Mouse (Mus musculus) spleen, postnatal 14 days (tissue): ENCODE measurements around the gene Ap3d1.
A peak's percentile ranks its signal among the peaks of the same experiment; 100 is the strongest.

Source experiments
- DNase-seq, 2 experiments: peaks; one replicate each; pipeline ENCODE4 v3.0.0; 2021 to 2022; ENCODE audit warnings: low spot score in 2 of 2

The Ap3d1 gene

DNA sequence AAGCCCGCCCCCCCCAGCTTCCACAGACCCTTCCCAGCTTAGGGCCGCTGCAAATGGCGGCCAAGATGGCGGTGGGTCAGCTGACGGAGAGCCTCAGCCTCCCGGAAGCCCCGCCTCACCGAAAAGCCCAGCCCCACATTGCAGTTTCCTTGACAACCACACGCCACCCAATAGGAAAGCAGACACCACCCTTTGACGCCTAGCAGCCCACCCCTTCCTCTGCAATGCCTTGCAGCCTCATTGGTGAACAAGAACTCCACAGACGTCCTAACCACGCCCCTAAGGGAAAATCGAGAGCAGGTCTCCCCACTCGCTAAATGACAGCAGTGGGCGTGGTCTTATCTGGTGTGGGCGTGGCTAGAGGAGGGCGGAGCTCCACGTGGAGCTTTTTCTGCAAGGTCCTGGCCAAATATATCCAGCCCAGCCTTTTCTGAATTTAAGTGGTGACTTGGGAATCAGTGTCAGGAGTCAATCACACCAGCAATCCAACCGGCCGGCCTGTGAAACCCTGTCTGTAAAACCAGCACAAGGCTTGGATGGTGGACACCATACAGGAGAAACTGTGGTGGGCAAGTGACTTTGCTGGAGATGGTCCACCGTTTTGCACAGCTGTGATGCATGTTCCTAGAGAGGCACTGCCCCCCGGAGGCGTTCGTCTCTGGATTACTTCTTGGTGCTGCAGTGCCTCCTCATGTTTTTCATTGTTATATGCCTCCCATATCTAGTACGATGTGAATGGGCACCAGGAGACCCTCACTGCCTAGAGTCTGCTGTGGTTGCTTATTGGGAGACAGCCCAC, at the start of gene Ap3d1:
TSS of gene Ap3d1 (minus strand) at position 85 of the 799 bp plus-strand sequence.
- DNase-seq, result peak; percentile 94 to 97

DNA sequence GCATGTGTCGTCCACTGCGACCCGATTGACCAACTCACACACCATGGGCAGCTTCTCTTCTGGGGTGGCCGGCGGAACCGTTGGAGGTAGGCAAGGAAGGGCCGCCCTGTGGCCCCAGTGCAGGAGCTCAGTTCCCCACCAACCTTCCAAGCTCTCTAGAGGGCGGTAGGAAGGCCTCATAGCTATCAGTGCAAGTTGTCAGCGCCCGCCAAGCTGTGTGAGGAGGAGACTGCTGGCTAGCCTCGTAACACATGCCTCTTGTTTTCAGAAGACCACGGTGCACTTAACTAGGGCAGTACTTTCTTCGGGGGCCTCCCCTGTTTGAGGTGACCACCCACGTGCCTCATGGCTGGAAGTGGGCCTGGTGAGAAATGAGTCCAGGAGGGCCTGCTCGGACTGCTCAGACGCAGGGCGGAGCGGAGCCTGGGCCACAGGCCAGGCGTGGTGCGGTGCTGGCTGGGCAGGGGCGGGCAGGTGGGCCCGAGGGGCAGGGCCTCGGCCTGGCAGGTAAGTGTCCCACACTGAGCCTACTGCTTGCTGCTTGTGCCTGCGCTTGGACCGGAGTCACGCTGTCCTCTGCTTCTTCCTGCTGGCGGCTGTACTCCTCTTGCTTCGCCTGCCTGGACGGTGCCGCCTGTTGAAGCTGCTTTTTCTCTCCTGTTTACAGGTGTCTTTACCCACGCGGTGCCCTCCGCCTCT, 49.6 kb upstream of the Ap3d1 start:
- DNase-seq, result no peak

DNA sequence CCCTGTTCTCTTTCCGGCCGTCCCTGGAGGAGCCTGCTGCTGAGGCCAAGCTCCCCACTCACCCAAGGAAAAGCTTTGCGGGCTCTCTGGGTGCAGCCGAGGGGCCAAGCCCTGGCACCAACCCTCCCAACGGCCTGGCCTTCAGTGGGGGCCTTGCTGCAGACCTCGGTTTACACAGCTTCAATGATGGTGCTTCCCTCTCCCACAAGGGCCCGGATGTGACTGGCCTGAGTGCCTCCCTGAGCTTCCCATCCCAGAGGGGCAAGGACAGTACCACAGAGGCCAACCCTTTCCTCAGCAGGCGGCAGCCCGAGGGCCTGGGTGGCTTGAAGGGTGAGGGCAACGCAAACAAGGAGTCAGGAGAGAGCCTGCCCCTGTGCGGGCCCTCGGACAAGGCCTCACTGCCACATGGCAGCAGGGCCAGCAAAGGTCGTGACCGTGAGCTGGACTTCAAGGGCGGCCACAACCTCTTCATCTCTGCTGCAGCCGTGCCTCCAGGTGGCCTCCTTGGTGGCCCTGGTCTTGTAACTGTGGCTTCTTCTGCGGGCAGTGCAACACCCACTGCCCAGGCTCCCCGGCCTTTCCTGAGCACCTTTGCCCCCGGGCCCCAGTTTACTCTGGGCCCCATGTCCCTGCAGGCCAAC, 48.8 kb upstream of the Ap3d1 start:
- no peak for DNase-seq

DNA sequence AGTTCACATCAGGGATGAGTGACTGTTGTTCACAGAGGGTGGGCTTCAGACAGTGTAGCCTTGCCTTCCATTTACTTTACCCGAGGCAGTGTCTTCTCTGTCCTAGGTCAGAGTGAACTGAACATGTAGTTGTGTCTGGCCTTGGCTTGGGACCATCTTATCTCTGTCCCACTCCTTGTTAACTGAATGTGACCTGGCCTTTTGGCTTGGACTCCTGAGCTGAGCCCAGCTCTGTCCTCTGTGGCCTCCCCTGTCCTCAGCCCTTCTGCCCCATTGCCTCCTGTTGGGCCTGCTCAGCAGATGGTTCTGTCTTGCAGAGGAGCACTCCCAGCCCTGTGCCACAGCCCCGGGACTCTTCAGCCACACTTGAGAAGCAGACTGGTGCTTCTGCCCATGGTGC, 45.5 kb upstream of the Ap3d1 start:
- DNase-seq, result no peak

DNA sequence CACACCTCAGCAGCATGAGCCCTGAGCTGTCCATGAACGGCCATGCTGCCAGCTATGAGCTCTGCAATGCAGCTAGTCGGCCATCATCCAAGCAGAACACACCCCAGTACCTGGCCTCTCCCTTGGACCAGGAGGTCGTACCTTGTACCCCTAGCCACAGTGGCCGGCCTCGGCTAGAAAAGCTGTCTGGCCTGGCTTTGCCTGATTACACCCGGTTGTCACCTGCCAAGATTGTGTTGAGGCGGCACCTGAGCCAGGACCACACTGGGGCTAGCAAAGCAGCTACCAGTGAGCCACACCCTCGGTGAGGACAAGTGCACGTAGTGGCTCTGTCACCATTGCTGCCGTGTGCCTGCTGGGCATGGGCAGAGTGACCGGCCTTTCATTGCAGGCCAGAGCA, 43.9 kb upstream of the Ap3d1 start:
- no peak for DNase-seq

DNA sequence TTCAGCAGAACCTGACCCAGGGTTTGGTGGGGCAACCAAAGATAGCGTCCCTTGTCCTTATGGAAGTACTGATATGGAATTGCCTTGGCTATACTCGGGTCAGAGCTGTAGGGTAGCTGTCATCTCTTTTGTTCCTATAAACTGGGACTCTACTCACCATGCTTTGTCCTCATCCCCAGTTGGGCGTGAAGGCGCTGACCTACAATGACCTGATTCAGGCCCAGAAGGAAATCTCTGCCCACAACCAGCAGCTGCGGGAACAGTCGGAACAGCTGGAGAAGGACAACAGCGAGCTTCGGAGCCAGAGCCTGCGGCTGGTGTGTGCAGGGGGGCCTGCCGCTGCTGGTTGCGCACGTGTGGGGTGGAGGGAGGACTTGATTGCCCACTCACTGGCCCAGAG, 42.8 kb upstream of the Ap3d1 start:
- no peak for DNase-seq

DNA sequence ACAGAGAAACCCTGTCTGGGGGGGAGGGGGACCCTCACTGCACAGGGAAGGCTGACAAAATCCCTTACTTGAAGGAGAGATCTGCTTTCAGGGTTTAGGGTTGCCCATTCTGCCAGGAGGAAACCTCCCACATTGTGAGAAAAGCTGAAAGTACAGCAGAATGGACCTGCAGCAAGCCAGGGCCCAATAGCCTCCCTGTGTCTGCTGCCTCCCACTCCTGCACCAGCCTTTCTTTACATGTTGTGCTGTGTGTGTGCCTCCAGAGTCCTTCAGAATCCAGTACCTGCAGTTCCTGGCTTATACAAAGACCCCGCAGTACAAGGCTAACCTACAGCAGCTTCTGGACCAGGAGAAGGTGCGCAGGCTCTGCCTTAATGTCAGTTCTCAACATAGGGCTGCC, 42.2 kb upstream of the Ap3d1 start:
- no peak for DNase-seq

DNA sequence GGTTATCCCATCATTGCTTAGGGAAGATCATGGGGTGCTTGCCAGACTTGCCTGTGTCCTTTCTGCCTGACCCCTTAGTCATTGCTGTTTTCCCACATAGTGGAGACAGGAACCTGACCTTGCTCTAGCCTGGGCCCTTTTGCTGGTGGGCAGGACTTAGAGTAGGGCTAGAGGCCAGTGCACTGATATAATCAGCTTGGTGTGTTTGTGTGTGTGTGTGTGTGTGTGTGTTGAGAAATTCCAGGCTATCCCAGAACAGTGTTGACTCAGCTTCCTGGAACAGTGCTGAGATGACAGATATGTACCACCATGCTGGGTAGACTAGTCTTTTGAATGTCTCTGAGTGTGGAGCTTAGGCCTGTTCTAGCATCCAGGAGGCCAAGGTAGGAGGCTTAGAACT, 37.5 kb upstream of the Ap3d1 start:
- no peak for DNase-seq

DNA sequence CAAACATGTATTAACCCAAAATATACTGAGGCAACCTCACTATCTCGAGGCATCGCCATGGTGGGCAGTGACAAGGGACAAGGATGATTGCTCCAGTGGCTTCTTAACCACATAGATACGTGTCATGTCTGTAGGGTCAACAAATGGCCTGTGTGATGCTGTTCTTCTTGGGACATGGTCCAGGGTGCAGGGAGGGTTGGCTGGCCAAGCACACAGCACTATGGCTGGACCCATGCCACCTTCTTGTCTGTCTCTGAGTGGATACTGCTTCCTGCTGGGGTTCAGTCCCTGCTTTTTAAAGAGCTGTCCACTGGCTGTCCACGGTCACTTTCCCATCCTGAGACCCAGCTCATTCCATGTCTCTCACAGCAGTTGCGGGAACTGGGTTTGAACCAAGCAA, 35.1 kb upstream of the Ap3d1 start:
- DNase-seq, result no peak

DNA sequence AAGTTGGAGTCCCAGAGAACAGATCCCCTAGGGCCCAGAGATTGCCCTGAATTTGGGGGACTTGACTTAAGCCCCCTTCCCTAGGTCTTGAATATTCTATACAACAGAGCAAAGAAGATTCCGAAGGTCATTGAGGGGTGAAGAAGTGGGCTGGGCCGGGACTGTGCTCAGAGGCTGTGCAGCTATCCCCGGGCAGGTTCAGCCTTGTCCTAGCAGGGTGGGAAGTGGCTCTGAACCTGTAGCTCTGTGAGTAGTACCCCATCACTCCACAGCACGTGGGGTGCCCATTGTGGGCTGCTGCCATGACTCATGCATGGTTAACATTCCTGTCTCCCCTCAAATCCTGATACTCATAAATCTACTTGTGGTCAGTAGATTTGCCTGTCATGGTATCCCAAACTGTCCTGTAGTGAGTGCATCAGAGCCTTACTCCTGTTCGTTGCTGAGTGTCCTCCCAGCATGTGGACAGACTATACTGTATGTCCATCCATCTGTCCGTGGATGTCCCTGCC, 34.4 kb upstream of the Ap3d1 start:
- no peak for DNase-seq

DNA sequence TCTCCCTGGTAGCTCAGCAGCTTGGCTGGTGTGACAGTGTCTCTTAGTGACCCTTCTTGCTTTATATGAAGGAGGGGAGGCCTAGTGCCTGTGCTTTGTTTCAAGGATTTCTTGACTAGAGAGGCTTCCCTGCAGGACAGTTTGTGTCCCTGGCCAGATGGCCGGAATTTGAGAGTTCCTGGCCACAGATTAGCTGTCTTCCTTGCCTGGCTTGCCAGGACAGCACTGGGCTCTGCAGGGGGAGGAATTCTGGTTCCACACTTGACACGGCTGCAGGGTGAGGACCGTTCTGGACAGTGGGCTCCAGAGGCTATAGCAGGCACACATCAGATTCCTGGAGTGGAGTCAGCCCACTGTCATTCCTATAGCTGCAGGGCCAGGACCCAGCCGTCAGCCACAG, 33.7 kb upstream of the Ap3d1 start:
- DNase-seq, result no peak

DNA sequence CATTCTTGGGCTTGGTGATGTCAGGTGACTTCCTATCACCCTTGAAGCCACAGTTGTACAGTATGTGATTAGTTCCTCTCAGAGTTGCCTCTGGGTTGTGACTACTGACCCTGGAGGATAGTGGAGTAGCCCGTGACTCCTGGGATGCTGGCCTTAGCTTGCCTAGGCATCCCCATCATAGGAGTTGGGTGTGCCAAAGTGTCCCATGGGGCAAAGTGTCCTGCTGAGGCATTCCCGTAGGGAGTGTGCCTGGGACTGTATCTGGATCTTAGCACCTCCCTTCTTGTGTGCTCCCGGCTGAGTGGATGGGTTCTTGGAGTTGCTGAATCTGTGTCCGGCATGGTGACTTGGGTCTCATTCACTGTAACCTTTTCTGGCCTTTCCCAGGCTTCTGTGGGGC, 32.9 kb upstream of the Ap3d1 start:
- DNase-seq, result no peak

DNA sequence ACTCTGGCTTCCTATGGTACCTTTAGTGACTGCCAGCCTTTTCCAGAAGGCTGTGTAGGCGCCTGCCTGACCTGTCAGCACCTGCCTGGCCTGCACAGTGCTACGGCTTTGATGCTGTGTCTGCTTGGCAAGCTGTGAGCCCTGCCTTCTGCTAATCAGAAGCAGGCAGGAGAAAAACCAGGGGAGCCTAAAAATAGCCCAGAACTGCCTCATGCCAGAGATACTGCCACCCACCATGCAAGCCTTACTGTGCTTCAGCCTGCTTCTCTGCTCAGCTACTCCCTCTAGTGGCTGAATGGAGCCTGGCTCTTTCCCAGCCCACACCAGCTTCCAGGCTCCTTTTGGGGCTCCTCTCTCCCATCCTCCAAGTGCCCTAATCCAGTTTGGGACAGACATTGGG, 32.5 kb upstream of the Ap3d1 start:
- peak; percentile 37 to 68 for DNase-seq

DNA sequence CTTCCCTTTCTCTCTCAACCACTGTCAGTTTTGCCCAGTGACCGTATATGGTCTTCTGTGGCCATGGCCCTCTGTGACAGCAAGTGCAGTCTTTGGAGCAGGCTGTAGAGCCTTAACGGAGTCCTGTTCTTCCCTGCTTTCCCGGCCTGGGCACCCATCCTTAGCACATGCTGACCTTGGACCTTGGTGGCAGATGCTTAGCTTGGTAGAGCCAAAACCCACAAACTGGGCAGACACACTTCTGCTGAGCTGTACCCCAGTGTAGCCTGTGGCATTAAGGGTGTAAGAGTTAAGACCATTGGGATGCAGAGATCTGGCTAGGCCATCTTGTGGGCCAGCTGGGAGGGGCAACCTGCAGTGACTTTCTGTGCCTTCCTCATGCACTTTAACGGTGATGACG, 31.8 kb upstream of the Ap3d1 start:
- no peak for DNase-seq

DNA sequence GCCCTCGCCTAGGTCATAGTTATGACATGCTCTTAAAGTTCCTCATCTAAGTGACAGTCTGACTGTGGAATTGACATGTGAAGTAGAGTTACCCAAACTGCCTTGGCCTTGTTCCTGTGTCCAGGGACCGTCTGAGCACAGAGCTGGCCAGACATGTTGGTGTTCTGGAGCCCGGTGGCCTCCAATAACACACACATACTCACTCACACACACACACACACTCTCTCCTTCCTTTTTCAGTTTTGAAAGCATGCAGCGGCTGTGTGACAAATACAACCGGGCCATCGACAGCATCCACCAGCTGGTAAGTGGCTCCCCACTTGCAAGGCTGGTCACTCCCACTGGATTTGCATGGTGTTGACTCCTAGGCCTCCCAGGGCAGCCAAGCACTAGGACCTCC, 26.3 kb upstream of the Ap3d1 start:
- no peak for DNase-seq

DNA sequence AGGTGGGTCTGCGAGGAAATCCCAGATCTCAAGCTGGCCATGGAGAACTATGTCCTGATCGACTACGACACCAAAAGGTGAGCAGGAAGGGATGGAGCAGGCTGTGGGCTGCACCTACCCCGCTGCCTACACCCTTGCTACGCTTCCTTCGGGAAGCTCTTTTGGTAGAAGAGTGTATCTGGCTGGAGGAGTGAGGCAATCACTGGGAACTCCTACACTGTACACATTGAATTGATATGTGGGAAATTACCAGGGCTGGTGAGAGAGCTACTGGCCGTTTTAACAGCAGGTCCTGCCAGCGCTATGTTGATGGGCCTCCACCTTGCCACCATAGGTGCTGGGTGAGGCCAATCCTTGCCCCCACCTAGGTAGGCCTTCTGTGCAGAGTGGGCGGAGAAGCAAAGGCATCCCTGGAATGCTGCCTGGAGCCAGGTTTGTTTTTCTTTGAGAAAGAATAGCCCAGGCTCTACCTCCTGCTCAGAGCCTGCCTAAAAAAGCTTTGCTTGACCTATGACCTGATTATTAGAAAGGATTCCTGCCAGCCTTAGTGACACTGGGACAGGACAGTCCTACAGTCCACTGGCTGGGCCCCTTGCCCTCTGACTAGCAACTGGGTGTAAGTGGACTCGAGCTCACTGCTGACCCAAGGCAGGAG, 24.2 kb upstream of the Ap3d1 start:
- DNase-seq, result no peak

DNA sequence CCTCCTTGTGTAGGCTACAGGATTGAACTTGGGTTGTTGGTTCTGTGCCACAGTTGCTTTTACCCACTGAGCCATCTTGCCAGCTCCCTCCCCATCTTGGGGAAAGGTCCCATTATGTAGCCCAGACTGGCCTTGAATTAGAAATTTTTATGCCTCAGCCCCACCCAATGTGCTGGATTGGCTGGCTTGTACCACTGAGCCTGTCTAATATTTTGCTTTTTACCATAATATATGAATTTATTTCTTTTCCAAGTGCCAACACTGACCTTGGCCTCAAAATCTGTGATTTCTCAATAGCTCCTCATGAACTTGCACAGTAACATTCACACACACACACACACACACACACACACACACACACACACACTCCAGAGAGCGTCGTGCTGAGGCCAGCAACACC, 23.7 kb upstream of the Ap3d1 start:
- no peak for DNase-seq

DNA sequence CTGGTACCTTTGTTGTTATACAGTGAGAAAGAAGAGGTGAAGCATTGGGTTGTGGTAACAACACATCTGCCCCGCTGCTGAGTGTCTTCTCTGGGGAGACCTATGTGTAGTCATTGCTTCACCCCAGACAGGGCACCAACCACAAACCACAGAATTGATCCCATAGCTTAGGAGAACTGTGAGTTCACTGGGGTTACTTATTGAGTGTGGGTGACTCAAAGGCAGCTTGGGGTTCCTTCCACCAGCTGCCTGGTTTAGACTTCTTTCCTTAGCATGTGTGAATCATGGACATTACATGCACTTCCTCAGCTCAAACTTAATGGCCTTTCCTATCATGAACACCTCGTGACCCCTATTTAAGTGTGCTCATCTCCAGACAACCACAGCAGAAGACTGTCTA, 21.4 kb upstream of the Ap3d1 start:
- no peak for DNase-seq

DNA sequence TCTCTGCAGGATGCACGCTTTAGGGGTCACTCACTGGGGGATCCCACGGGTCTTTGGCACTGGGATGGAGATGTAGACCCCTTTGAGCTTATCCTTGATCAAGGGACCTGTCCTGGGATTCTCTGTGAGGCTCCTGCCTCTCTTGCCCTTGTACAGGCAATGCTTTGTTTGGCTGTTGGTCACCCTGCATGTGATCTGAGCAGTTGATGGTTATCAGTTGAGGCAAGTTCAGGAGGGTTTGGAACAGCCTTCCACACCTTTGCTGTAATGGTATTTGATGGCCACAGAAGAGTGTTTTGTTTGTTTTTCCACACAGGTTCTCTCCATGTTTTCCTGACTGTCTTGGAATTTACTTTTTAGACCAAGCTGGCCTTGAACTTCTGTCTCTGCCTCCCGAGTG, 19.8 kb upstream of the Ap3d1 start:
- no peak for DNase-seq

DNA sequence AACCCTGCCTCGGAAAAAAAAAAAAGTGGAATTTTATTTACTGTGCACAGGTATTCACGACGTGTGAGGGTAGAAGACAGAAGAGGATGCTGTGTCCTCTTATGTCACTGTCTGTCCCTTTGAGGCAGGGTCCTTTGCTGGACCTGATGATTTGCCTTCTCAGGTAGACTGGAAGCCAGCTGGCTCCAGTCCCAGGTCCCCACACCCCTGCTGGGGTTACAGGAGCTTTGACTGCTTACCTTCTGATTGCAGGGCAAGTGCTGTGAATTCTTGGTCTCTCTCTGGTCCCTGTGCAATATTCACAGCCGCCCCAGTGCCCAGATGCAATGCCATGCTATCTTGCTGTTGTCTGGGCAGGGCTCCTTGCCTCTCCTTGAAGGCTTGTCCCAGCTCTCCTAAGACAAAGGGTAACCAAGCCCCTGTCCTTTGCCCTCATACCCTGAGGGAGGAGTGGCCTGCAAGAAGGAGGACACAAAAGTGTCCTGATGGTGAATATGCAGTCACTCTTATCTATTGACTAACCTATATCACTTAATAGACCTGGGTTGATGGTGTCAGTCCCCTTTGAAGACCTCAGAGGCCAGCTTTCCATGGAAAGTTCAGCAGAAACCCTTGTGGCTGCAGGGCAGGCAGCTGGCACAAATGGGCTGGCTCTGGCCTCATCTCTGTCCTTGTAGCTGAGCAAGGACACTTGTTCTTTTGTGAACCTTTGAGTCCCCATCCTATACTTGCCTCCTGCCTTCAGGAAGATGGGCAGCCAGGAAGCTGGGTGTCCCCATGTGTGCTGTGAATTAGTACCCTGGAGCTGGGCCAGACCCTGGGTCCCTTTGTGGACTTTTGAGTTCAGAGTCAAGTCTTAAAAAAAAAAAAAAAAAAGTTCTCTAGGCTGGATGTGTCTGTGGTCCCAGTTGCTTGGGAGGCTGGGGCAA, 18.8 kb upstream of the Ap3d1 start:
- no peak for DNase-seq

DNA sequence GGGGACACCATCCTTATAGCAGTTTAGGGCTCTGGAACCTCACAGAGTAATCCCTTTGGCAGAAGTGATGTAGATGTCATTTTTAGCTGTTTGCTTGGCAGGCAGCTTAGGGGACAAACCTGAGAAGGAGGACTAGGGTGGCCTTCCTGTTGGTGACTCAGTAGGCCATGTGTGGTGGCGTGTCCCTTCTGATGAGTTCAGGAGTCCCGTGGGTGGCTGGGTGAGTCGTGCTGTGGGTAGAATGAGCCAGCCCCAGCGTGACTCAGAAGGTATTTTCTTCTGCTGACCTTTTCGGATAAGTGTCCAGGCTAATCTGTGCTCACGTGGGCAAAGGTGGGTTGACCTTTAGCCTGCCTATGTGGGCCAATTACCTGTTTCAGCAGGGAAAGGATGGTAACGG, 16.6 kb upstream of the Ap3d1 start:
- DNase-seq, result no peak
